Mouse (Mus musculus) layer of hippocampus, adult 9-10 months (tissue): ENCODE measurements at regions not wholly inside any gene's neighbourhood (a gene's known extent, or its start where the extent isn't known, plus 50 kb on each side); places are given as distances from the start of the nearest gene placed in this dataset.

Experiments
- DNase-seq: peaks from one replicate; pipeline ENCODE4 v3.0.0; 2022; ENCODE audit warnings: low spot score

DNA sequence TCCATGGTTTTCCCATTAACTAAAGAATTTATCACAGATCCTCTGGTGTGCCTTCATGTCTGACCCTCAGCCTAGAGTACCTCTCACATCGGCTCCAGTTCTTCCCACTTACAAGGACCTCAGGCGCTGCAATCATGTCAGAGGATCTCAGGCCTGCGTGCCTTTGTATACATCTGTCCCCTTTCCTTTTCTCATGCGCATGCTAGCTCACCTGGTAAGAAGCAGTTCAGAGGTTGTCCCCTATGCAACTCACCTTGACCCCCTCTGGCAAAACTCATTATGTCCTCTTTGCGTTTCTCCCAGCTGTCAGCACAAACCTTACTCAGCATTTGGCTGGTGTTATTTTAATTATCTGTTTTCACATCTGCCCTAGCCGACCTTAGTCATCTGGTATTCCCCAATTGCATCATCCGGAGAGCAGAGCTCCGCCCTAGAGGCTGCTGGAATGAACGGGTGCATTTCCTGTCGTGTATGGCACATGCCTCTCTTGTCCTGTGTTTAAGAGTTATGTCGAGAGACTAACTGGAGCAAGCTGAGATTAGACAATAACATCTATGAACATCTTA, 73.3 kb upstream of the Serp2 start:
- DNase-seq = no peak

DNA sequence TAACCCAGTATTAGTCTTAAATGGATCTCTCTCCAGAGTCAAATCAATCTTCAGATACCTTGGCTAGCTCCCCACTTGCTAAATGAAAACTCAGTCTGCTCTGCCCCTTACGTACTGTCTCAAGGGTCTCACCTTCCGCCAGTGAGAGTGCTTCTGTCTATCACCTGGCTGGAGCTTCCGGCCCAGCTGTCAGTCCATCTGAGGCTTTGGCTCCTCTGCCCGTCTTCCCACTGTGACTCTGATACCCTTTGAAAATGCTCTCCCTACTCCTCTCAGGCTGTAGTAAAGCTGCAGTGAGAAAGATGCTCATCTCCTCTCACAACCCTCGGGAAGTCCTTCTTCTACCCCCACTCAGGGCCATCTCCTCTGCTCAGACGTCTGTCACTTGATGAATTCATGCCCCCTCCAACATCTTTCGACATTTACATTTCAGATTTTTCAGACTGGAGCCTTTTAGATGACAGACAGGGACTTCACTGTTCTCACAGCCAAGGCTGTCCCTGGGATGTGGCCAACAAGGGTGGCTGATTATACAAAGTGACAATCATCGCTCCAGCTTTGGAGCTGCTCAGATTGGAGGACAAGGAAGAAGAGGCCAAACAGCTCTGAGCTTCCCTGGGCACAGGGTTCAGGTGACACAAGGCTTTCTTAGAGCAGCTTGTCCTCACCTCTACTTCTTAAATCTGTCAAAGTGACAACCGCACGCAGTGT, 71.6 kb upstream of the Serp2 start:
- peak; percentile 53 for DNase-seq

- DNase-seq = no peak
These were observed 69.1 kb upstream of the Serp2 start for GRCm38 (mm10) chr14:76625589-76626368.

- no peak for DNase-seq
These were observed 68.1 kb upstream of the Serp2 start for GRCm38 (mm10) chr14:76624626-76625378.

DNA sequence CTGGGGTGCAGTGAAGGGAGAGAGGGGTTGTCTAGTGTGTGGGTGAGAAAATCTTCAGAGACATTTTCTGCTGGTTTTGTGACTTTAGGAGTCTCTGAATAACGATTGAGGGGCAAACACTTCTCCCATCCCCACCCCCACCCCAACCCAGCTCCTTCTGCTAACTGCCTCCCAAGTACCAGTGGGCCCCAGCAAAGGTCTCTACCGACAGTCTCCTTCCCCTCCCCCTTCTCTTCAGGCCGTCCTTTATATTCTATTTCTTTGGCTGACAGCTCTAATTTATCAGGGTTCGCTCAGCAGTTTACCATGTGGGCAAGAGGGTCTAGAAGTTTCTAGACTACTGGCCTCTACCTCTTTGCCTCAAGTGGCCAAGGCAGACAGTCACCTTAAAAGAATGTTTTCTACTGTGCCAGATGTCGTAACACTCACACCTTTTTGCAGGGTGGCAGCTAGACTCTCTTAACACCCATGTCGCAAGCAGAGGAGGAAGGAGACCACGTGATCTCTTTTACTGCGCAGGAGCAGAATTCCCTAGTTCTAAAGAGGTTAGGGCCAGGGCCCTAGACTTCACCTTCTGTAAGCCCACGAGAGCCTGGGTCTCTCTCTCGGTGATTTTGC, 66.8 kb upstream of the Serp2 start:
- DNase-seq = no peak

DNA sequence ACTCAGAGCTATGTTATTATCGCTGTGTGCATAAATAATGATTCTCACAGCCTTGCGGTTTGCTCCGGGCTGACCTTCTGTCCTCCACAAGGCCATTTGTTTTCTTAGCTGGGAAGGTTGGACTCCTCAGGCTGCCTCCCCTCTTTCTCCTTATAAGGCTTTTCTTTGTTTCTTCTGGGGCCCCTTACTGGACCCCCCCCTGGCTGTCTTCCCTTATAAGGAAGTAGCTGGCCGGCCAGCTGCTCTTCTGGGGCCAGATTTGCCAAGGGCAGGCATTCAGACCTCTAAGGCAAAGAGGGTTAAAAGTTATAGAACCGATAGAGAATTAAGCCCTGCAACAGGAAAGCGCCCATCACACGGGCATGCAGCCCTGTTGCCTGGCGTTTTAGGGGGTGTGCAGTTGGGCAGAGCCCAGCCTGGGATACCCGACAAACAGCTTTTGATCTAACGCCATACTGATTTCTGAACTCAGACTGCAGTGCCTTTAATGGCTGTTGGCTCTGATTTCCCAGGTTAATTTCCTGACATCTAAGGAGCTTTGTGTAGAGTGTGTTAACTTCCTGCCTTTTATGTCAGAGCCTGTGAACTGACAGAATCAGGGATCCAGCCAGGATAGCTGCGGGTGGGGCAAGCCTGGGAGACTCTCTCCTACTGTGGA, 66.1 kb upstream of the Serp2 start:
- DNase-seq = no peak

DNA sequence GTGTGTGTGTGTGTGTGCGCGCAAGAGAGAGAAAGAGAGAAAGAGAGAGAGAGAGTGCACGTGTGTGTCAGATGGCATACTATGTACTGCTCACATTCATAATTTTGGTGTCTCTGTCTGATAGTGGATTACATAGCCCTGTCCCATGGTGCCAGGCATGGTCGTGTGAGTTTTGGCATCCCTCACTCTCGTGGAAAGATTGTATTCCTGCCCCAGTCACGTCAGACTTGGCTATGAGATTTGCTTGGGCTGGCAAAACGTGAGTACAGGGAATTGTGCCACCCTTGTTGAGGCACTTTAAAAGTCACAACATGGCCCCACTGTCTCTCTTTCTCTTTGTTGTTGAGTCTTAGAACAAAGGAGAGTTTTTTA, 62.3 kb upstream of the Serp2 start:
- no peak for DNase-seq

GRCm38 (mm10) chr14:76618331-76619037, 61.8 kb upstream of the Serp2 start:
- no peak for DNase-seq

GRCm38 (mm10) chr14:76617889-76618288, 61.2 kb upstream of the Serp2 start:
- no peak for DNase-seq

GRCm38 (mm10) chr14:76617447-76617846, 60.8 kb upstream of the Serp2 start:
- DNase-seq = no peak

DNA sequence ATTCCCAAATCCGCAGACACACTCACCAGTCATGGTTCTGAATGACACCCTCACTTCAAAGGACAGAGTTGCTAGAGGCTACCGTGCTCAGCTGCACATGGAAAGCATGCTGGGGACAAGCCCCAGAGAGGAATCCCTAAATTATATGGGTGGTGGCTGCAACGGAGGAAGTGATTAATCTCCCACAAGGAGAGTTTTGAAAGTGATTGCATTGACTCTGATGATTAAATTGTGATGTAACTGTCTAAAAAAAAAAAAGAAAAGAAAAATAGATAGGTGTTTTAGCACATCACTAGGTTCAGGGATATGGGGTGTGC, 59.6 kb upstream of the Serp2 start:
- no peak for DNase-seq

DNA sequence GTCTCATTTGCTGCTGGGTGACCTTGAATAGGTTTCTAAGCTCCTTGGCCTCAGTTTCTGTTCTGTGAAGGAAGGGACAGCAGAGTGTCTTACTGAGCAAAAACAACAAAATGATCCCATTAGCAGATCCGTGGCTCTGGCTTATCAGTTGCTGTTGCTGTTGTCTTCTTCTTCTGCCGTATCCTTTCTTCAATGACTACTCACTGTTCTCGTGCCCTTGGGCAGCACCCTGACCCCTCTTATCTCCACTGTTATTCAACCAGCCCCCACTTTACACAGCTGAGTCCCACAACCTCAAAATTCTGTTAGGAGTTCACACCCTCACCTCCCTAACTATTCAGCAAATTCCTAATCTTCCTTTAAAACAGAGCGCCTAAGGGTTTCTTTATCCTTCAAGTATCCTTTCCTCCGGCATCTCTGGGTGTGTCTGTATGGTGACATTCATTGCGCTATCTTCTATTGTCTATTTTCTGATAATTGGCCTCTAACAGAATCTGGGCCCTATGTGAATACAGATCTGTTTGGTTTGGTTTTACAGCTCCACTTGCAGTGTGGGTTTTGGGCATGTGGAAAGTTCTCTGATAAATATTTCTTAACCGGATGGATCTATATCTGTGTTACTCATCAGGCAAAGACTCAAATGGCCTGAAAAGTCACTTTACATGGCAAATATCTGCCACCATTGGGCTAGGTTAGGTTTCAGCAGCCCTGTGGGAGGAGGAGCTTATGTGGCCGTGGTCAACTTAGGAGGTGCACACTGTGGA, 59.1 kb upstream of the Serp2 start:
- no peak for DNase-seq

- no peak for DNase-seq
These were observed 58.5 kb upstream of the Serp2 start for GRCm38 (mm10) chr14:76615182-76615581.

DNA sequence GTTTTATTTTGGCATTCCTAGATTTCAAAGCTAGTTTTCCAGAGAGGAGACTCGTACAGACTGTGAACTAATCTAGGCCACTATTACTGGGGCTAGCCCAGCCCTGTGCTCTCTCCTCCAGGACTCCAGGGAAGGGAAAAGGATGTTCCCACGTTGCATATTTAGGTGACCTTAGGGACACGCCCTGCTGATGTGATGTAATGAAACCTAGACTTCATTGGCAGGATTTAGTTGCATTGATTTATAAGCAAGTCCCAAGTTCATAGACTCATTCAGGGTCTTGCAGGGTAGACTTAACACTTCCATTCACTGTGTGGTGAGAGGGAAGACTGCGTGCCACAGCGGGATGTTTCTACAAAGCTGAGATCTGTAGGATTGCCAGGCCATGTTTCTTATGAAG, 58.0 kb upstream of the Serp2 start:
- DNase-seq = no peak

- no peak for DNase-seq
These were observed 56.9 kb upstream of the Serp2 start for GRCm38 (mm10) chr14:76613604-76614003.

DNA sequence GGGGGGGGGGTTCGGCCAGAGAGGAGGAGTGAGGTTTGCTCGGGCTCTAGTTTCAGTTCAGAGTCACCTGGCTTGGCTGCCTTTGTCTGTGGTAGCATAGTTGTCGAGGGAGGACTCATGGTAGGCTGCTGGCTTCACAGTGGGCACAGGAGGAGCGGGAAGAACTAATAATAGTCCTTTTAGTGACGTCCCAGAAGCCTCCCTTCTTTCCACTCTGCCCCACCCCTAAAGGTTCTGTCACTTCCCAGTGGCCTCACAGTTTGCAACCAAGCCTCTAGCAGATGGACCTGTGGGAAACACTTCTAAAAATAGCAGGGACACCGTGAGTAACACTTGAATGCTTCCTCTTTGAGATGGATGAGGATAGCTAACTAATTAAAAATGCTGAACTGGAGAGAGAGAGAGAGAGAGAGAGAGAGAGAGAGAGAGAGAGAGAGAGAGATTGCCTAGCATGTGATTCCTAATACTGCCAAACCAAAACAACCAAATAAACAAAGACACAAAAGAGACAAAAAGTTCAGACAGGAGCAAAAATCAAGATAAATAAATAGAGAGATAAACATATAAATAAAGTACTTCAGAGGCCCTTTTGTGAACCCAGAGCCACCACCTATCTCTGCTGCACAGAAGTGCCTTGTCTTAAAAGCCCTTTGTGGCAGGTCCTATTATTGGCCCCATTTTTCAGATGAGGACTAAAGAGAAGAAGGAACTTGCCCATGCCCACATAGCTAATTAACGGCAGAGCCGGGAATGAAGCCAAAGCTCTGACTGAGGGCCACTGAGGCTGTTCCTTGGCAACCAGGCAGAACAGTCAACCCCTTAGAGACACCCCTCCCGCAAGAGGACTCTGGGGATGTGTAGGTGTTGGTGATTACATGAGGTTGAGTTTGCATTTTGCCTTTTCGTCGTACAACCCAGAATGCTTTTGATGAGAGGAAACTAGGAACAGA, 54.0 kb upstream of the Serp2 start:
- DNase-seq = no peak
